Mouse (Mus musculus) CD4-positive, CD25-positive, alpha-beta regulatory T cell, adult 4 months (primary cell): ENCODE measurements around the gene Il25. TPM values are rescaled to one million over a fixed set of nuclear protein-coding genes. Genes with fewer than 3 reads are reported as not detected.
"Not testable (repeated sequence)": the region's sequence is repeated elsewhere in the genome, so short reads cannot be mapped to it uniquely, and the experiment has no call there.

Experiments used
- ATAC-seq: one replicate; pipeline ENCODE4 v1.8.0; 2017
- polyA plus RNA-seq, 2 experiments: library from polyadenylated mRNA; unstranded; fragments of 100-300 nt; shearing (Covaris generic); gene quantifications; one replicate each; pipeline ENCODE4 v1.2.1; 2017

The Il25 gene
- polyA plus RNA-seq, 2 experiments from 2014 or later, result not detected

GRCm38 (mm10) chr14:54955481-54955880 lies 23.0 kb downstream of the Il25 start:
- no peak for ATAC-seq

- no peak for ATAC-seq
Observed at GRCm38 (mm10) chr14:54956533-54956932, 24.0 kb downstream of the Il25 start.

GRCm38 (mm10) chr14:54958503-54958902 lies 26.0 kb downstream of the Il25 start:
- ATAC-seq, result no peak

GRCm38 (mm10) chr14:54959197-54959596 lies 26.7 kb downstream of the Il25 start:
- ATAC-seq, result no peak

GRCm38 (mm10) chr14:54959853-54960613 lies 27.5 kb downstream of the Il25 start:
- ATAC-seq, result not testable (repeated sequence)

- ATAC-seq, result no peak
Observed at GRCm38 (mm10) chr14:54960769-54961168, 28.3 kb downstream of the Il25 start.

- no peak for ATAC-seq
Observed at GRCm38 (mm10) chr14:54961487-54961886, 29.0 kb downstream of the Il25 start.

- ATAC-seq, result no peak
Observed at GRCm38 (mm10) chr14:54962714-54963113, 30.2 kb downstream of the Il25 start.

- ATAC-seq, result no peak
Observed at GRCm38 (mm10) chr14:54963727-54964126, 31.2 kb downstream of the Il25 start.

- no peak for ATAC-seq
Observed at GRCm38 (mm10) chr14:54965044-54965443, 32.5 kb downstream of the Il25 start.

- ATAC-seq, result no peak
Observed at GRCm38 (mm10) chr14:54965631-54966030, 33.1 kb downstream of the Il25 start.

- ATAC-seq, result no peak
Observed at GRCm38 (mm10) chr14:54966320-54966977, 34.0 kb downstream of the Il25 start, which contains the start of gene Myh6. TSS of gene Myh6 (minus strand) at chr14:54966927.

GRCm38 (mm10) chr14:54967874-54968273 lies 35.4 kb downstream of the Il25 start:
- no peak for ATAC-seq

GRCm38 (mm10) chr14:54968344-54968743 lies 35.8 kb downstream of the Il25 start:
- no peak for ATAC-seq

GRCm38 (mm10) chr14:54972786-54973185 lies 40.3 kb downstream of the Il25 start:
- ATAC-seq, result not testable (repeated sequence)

- no peak for ATAC-seq
Observed at GRCm38 (mm10) chr14:54974068-54974791, 41.7 kb downstream of the Il25 start.

GRCm38 (mm10) chr14:54976633-54977032 lies 44.1 kb downstream of the Il25 start, which contains the start of gene Gm17428:
TSS of gene Gm17428 (plus strand) at chr14:54976933.
- no peak for ATAC-seq

GRCm38 (mm10) chr14:54978664-54979063 lies 46.2 kb downstream of the Il25 start:
- no peak for ATAC-seq

- ATAC-seq, result no peak
Observed at GRCm38 (mm10) chr14:54981934-54982333, 49.4 kb downstream of the Il25 start.
